In genomic region chr8:105634771-105635458, GRCm38 (mm10) we compare ENCODE assay signal across 8 mouse cellular contexts. TPM values are rescaled to one million over a fixed set of nuclear protein-coding genes. Genes with fewer than 3 reads are reported as not detected.
DNase-seq lines count a peak whose midpoint lies in the region; ATAC-seq and TF ChIP-seq lines count a peak whose summit lies in the region.

No protein-coding gene starts in this region.

- TF ChIP-seq CTCF in E14TG2a.4 (conservative IDR thresholded peaks at IDR 0.05; ENCODE audit: low read length), result no peak

- intact Hi-C loops in heart, postnatal 36 days (cut with DNase I), result loop anchor here (2.0 to 5.0 kb wide), 2 partner anchors 18 to 52 kb away; partner anchors contain the start of gene Carmil2

- peak overlapping the region; percentile 87 for H3K4me2 ChIP-seq in heart, embryonic 12.5 days
- H3K4me2 ChIP-seq in hindbrain, embryonic 12.5 days (replicated peaks), result peak overlapping the region; percentile 97
- peak overlapping the region; percentile 91 for H3K4me2 ChIP-seq in midbrain, embryonic 12.5 days (replicated peaks)

- H3K4me3 ChIP-seq in heart, embryonic 12.5 days, result peak overlapping the region; percentile 92
- peak overlapping the region; percentile 96 for H3K4me3 ChIP-seq in E14TG2a.4 (replicated peaks; ENCODE audit: low read length)
- H3K4me3 ChIP-seq in hindbrain, embryonic 12.5 days, result peak overlapping the region; percentile 89; the same call in 1 of the 2 replicates
- peak overlapping the region; percentile 92 for H3K4me3 ChIP-seq in midbrain, embryonic 12.5 days

- H3K4me1 ChIP-seq in heart, embryonic 12.5 days (replicated peaks), result peaks cover 22% of the 10 kb centered on the region
- peaks cover 46% of the 10 kb centered on the region for H3K4me1 ChIP-seq in E14TG2a.4 (replicated peaks; ENCODE audit: low read depth, low read length)
- peaks cover 26% of the 10 kb centered on the region for H3K4me1 ChIP-seq in hindbrain, embryonic 12.5 days
- peaks cover 24% of the 10 kb centered on the region for H3K4me1 ChIP-seq in midbrain, embryonic 12.5 days

- peak overlapping the region; percentile 99 for H3K9ac ChIP-seq in heart, embryonic 12.5 days
- no peak overlapping the region for H3K9ac ChIP-seq in hindbrain, embryonic 12.5 days
- H3K9ac ChIP-seq in midbrain, embryonic 12.5 days (replicated peaks), result peak overlapping the region; percentile 99

- ATAC-seq in heart, embryonic 12.5 days (ENCODE audit: insufficient number of reproducible peaks, low FRiP score), result no peak
- no peak for ATAC-seq in hindbrain, embryonic 12.5 days (ENCODE audit: low FRiP score)
- no peak for ATAC-seq in midbrain, embryonic 12.5 days (ENCODE audit: low FRiP score, low read depth)

- H3K27me3 ChIP-seq in heart, embryonic 12.5 days (replicated peaks), result no peaks in the 10 kb centered on the region
- H3K27me3 ChIP-seq in E14TG2a.4 (ENCODE audit: insufficient read depth, low read length), result no peaks in the 10 kb centered on the region
- H3K27me3 ChIP-seq in hindbrain, embryonic 12.5 days, result no peaks in the 10 kb centered on the region
- no peaks in the 10 kb centered on the region for H3K27me3 ChIP-seq in midbrain, embryonic 12.5 days

- H3K27ac ChIP-seq in heart, embryonic 12.5 days (ENCODE audit: poor library complexity, severe bottlenecking), result no peak overlapping the region
- no peak overlapping the region for H3K27ac ChIP-seq in hindbrain, embryonic 12.5 days
- H3K27ac ChIP-seq in midbrain, embryonic 12.5 days (replicated peaks), result no peak overlapping the region

- H3K36me3 ChIP-seq in heart, embryonic 12.5 days, result peaks cover under 1% of the 10 kb centered on the region; the same call in 1 of the 2 replicates
- peaks cover 17% of the 10 kb centered on the region for H3K36me3 ChIP-seq in E14TG2a.4 (ENCODE audit: insufficient read depth, low read length)
- no peaks in the 10 kb centered on the region for H3K36me3 ChIP-seq in hindbrain, embryonic 12.5 days
- H3K36me3 ChIP-seq in midbrain, embryonic 12.5 days, result no peaks in the 10 kb centered on the region

- no peaks in the 10 kb centered on the region for H3K9me3 ChIP-seq in heart, embryonic 12.5 days (replicated peaks)
- no peaks in the 10 kb centered on the region for H3K9me3 ChIP-seq in E14TG2a.4 (ENCODE audit: low read length)
- H3K9me3 ChIP-seq in hindbrain, embryonic 12.5 days (replicated peaks), result no peaks in the 10 kb centered on the region
- no peaks in the 10 kb centered on the region for H3K9me3 ChIP-seq in midbrain, embryonic 12.5 days

- no peak for DNase-seq in heart, postnatal 36 days
- DNase-seq in Muller cell, postnatal 12 days (ENCODE audit: inconsistent ontology term), result no peak
- no peak for DNase-seq in gastrocnemius, postnatal 25 days
- DNase-seq in urinary bladder, postnatal 14 days (ENCODE audit: low spot score), result no peak

- whole genome bisulfite sequencing in heart, embryonic 12.5 days, result 91% methylated on average over 2 of the region's 2 CpGs
- 93% methylated on average over 2 of the region's 2 CpGs for WGBS in hindbrain, embryonic 12.5 days
- 95% methylated on average over 2 of the region's 2 CpGs for WGBS in midbrain, embryonic 12.5 days

RNA-seq across cellular contexts. Expression of gene Ctcf, which starts 1.5 kb away (rescaled TPM):
- polyA plus RNA-seq in heart, embryonic 12.5 days (2016; fragmentation: Nextera tagmentation; extraction: Ambion mirVana), result 66.1 and 75.9 TPM in 2 replicates
- total RNA-seq in heart, postnatal 36 days (2021), result 10 to 100 TPM; 40.0 to 43.0 TPM
- 132 and 139 TPM in 2 replicates for polyA plus RNA-seq in hindbrain, embryonic 12.5 days (2016; fragmentation: Nextera tagmentation; extraction: Ambion mirVana)
- 157 TPM in 2 replicates for polyA plus RNA-seq in midbrain, embryonic 12.5 days (2016; fragmentation: Nextera tagmentation; extraction: Ambion mirVana)
- 10 to 100 TPM; 29.2 to 29.6 TPM for total RNA-seq in gastrocnemius, postnatal 25 days (2021)

RNA-seq across cellular contexts. Expression of gene Agrp, which starts 2.3 kb away (rescaled TPM):
- 0.51 and 0.64 TPM in 2 replicates for polyA plus RNA-seq in heart, embryonic 12.5 days (2016; fragmentation: Nextera tagmentation; extraction: Ambion mirVana)
- not detected for total RNA-seq in heart, postnatal 36 days (2021)
- 1.3 TPM in 2 replicates for polyA plus RNA-seq in hindbrain, embryonic 12.5 days (2016; fragmentation: Nextera tagmentation; extraction: Ambion mirVana)
- 1.3 TPM in 1 of 2 replicates, not detected in the other for polyA plus RNA-seq in midbrain, embryonic 12.5 days (2016; fragmentation: Nextera tagmentation; extraction: Ambion mirVana)
- total RNA-seq in gastrocnemius, postnatal 25 days (2021), result 1 to 10 TPM in 1 of 2 experiments, not detected in 1; 1.7 TPM

RNA-seq across cellular contexts. Expression of gene Ripor1, which starts 29.9 kb away (rescaled TPM):
- 32.8 and 33.4 TPM in 2 replicates for polyA plus RNA-seq in heart, embryonic 12.5 days (2016; fragmentation: Nextera tagmentation; extraction: Ambion mirVana)
- 10 to 100 TPM; 53.0 to 53.8 TPM for total RNA-seq in heart, postnatal 36 days (2021)
- 21.7 and 22.6 TPM in 2 replicates for polyA plus RNA-seq in hindbrain, embryonic 12.5 days (2016; fragmentation: Nextera tagmentation; extraction: Ambion mirVana)
- polyA plus RNA-seq in midbrain, embryonic 12.5 days (2016; fragmentation: Nextera tagmentation; extraction: Ambion mirVana), result 19.5 and 21.7 TPM in 2 replicates
- 10 to 100 TPM; 15.5 to 19.6 TPM for total RNA-seq in gastrocnemius, postnatal 25 days (2021)

RNA-seq across cellular contexts. Expression of gene Carmil2, which starts 51.2 kb away (rescaled TPM):
- 0.45 and 0.54 TPM in 2 replicates for polyA plus RNA-seq in heart, embryonic 12.5 days (2016; fragmentation: Nextera tagmentation; extraction: Ambion mirVana)
- total RNA-seq in heart, postnatal 36 days (2021), result under 1 TPM; 0.27 to 0.31 TPM
- 9.7 and 11.8 TPM in 2 replicates for polyA plus RNA-seq in hindbrain, embryonic 12.5 days (2016; fragmentation: Nextera tagmentation; extraction: Ambion mirVana)
- polyA plus RNA-seq in midbrain, embryonic 12.5 days (2016; fragmentation: Nextera tagmentation; extraction: Ambion mirVana), result 8.7 and 9.0 TPM in 2 replicates
- under 1 TPM in 1 of 2 experiments, not detected in 1; 0.11 TPM for total RNA-seq in gastrocnemius, postnatal 25 days (2021)
